Mouse (Mus musculus) spleen, postnatal 10 days (tissue): Measurements from ENCODE around the gene Trnt1.

ENCODE experiments used
- DNase-seq, 2 experiments: peaks; one replicate each; pipeline ENCODE4 v3.0.0; 2021 to 2022; ENCODE audit warnings: low spot score in 2 of 2

The Trnt1 gene

DNA sequence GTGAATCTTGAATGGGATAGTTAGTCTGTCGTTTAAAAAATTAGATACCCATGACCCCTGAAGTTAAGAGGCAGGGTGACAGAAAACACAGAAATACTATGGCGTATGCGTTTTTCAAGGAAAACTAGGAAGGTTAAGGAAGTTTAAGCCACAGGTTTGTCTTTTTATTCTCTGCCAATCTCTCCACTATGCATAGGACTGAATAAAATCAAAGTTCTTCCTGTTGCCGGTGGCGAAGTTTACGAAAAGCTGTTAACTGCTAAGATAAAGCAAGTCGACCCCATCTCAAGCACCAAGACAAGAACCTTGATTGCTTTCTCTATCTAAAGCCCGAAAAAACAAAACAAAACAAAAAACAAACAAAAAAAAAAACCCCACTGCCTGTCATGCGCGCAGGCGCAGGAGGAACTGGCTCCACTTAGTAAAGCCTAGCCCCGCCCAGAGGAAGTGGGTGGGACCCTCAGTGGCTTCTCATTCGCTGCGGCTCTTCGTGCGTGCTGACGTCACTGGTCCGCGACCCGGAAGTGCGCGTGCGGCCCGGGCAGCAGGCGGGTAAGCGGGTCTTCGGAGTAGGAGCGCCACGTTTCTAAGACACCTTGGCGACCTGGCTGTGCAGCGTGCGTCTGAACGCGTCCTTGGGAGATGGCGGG is at the start of gene Trnt1:
Trnt1 (plus strand) TSS at position 481 of the 650 bp plus-strand sequence.
- peak; percentile 93 to 99 for DNase-seq

DNA sequence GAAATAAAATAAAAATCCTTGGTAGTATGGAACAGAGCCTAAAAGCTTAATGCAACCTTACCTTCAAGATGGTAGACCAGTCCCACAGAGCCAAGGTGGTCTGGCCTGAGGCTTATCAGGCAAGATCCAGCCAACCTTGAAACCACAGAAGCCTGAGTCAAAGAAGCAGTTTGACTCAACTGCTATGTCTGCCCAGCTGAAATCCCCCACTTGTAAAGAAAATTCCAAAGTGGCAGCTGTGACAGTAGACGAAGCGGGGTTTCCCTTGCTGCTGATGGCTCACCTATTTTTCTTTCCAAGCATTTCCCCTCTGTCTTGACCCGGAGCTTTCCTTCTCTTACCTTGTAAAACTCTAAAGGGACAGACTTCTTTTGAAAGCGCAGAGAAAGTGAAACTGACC is 43.3 kb upstream of the Trnt1 start:
- no peak for DNase-seq

DNA sequence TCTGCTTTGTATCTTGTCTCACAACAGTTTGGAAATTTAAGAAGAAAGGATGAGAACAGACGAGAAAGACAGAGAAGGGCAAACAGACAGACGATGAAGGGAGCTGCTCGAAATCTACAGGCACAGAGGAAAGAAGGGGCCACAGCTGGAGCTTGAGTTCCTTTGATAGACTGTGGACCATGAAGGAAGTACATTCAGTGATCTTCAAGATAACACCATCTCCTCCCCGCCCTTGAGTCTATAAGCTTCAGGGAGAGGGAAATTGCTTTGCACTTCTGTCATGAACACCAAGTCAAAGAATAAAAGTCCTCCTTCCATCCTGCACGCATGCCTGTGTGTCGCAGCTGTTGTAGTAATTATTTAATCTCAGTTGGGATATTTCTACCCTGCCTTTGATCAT is 42.8 kb upstream of the Trnt1 start:
- DNase-seq, result no peak

DNA sequence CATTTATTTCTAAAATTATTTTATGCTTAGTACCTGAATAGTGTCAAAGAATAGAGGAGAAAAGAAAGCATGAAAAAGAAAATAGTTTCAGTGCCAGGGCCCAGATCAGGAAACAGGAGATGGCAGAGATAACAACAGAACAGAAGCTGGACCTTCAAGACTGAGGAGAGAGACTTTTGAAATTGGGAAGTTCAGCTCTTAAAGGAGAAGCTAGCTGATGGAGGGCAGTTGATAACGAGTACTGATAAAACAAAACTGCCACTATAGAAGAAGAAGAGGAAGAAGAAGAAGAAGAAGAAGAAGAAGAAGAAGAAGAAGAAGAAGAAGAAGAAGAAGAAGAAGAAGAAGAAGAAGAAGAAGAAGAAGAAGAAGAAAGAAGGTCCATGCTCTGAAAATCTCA is 41.2 kb upstream of the Trnt1 start:
- no peak for DNase-seq

DNA sequence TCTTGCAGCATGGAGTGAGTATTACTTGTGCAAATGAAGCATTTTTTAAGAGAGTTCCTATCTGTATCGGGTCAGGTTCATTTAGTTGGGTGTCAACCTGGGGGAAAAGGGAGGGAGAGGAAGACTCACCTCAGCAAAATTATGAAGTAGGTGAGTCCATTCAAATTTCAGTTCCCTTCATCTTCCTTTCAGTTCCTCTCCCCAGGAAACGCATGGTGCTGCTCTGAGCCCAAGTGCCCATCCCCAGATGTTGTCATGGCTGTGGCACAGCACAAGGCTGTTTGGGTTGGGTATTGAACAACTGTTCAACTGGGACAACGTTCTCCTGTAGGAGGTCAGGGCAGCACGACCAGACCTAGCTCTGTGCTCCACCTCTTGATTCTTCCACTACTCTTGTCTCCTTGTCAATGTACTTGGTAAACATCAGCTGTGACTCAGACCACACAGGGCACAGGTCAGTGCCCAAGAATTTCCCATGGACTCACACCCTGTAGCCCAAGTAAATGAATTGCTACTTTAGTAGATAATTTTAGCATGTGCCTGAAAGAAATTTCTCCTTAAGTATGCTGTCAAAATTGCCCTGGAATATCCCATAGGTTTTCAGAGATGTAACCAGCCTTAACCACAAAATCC is 39.1 kb upstream of the Trnt1 start:
- DNase-seq, result peak in 1 of 2 experiments; percentile 13

DNA sequence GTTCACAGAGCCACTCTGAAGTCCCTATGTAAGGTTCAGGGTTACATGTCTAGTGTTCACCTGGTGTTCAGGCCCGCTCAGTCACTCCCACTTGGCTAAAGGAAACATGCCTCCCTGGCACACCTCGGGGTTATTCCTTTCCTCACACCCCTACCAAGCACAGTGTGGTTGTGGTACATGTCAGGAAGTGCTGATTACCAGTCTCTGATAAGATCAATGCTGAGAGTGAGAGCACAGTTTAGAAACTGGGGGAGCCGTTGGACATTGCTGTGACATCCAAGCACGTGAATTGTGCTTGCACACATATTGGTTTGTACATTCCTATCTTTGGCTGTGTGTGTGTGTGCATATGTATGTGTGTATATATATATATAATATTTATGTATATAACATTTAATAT is 36.4 kb upstream of the Trnt1 start:
- DNase-seq, result no peak

DNA sequence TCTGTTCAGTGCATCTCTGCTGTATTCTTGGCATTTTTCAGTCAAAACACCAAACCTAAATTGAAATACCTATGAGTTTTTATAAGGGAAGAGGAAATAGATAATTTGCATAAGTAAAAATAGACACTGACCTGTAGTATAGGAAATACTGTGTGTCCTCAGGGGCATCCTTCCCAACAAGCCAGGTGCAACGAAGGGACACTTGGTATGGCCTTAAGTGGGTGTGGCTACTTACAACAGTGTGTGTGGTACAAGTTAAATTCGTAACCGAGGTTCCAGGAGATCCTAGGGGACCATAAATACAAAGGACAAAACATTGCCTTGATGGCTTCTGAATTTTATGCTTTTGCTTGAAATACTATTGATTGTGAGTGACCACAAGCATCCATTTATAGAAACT is 30.7 kb upstream of the Trnt1 start:
- no peak for DNase-seq

DNA sequence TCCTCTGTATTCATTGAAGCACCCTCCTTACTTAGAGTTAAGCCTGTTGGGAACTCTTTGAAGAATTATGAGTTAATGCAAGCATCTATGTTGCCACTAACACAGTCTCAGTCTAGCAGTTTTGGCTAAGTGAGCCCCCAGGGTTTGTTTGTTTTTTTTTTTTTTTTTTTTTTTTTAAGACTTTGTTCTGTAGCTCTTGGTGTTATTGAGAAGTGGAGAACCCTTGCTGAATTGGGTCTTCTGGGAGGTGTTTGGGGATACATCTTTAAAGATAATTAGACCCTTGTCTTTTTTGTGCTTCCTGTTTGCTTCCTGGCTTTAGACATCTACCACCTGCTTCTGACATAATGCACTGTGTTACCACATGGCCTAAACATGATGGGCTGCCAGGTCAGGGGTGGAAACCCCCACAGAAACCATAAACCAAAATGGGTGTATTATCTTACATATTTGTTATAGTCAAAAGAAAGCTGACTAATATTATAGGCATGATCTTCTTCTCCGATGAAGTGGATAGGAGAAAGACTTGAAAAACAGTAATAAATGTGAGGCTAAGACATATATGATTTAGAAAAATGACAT is 28.6 kb upstream of the Trnt1 start:
- no peak for DNase-seq

DNA sequence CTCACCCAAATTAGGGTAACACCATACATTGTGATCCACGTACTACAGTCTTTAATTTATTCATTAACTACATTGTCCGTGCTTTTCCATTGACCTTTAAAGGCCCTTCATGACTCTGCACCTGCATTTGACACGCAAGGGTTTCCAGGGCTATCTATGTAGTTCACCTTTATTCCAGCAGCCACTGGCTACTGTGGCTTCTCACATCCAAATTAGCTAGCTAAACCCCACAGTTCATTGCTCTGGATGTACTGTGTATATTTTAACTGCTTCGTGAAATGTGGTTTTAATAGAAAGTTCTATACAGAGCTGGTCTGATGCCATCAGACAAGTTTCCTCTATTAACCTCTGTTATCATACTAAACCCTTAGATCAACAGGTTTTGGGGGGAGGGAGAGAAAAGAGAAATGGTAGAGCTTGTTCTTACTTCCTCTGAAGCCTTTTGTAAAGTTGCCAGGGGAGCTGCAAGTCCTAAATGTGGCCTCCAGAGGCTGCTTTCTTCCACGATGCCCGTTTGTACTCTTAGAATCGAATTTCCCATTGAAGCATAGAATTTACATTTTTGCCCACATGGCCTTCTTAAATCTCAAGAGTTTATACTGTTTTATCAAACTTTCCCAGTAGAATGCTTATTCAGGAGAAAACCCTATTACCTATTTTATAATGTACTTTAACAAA is 25.2 kb upstream of the Trnt1 start:
- no peak for DNase-seq

DNA sequence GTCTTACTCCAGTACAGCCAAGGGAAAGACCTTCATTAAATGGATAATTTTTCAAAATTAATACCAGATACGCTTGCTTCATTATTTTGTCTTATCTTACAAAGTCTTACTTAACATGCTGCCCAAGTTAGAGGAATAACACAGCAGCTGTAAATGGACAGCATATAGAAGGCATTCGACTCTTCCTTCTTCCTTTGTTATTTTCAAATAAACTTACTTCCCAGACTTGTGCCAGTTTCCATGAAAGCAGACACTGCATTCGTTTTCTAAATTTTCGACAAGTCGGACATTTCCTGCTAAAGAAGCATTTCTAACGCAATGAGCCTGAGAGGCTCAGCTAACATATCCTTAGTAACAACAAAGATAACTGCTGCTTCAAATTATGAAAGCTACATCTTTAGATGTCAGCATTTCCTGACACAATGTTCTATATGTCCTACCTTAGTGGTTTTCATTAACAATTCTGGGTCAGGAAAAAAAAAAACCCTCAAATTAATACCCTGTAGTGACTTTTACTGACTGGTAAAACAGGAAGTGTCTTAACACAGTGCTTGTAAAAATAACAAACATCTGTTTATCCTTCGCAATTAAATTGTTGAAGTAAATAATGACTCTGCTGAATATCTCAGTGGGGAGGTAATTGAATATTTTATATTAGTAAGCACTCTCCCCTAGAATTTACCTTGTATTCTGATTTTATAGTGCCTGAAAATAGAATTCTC is 23.1 kb upstream of the Trnt1 start:
- no peak for DNase-seq

DNA sequence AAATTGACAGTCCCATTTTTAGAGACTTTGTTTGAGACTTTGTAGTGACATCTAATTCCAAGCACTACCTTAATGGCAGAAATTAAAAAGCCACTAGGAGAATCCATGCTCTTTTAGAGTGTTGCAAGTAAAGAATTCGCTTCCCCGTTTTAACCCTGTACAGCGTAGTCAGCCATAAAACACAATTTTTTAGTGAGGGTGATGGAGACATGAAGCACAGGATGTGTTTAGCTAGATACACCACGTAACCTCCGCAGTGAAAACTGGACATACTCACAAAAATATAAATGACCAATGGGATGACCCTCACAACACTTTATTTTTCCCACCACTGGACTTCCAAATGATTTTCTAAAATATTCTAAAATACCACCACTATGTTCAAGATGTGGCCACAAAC is 21.7 kb upstream of the Trnt1 start:
- no peak for DNase-seq

DNA sequence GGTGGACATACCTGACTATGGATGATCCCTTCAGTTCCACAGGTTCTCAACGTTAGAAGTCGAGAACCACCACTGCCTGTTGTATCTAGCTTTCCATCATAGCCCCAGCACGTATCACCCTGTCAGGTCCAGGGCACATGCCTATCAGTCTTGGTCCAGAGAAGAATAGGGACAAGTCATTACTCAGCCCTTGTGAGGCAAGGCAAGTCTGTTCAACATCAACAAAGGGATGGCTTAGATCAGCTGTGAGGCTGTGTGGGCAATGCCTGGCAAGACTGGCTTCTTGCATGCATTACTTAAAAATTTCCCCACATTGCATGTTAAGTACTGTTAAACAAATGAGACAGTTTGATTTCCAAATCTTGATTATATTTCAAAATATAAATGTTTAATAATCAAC is 21.1 kb upstream of the Trnt1 start:
- DNase-seq, result no peak

DNA sequence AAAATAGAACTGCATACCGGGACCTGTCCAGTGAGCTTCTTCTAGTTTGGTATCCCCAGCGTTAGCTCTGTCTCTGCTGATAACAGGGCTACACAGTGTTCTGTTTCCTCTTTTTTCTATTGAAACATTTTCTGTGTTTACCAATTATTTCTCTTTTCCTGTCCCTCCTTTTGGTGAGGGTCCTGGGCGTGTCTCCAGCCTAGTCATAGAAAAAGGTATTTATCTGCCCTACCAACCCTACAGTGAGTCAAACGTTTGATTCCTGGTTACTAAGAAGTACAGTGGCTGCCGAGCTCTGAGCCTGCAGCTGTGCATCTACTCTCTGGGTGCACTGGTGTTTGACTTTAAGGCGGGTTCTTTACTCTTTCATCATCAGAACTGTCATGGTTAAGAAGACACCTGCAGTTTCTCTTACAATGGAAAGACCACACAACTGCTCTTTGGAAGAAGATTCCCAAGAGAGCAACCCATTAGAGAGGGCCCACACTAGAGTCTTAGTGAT is 20.0 kb upstream of the Trnt1 start, which contains the start of gene Il5ra:
Il5ra (minus strand) TSS at position 151 of the 502 bp plus-strand sequence.
- peak in 1 of 2 experiments; percentile 33 for DNase-seq

DNA sequence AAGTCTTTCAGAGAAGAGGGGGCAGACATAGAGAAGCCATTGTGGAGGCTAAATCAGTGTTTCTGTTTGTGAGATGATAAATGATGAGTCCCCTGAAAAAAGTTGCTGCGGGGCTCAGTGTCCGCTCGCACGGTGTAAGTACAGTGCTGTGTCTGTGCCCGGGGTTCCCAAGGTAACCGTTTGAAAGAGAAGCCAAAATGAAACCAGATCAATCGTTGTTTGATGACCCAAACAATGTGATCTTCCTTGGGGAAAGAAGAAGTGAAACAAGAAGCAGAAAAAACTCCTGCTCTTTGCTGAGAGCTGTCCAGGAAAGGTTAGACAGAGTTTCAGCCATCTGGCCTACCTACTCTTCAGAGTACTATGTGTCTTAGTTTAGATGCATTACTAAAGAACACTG is 18.6 kb upstream of the Trnt1 start:
- peak in 1 of 2 experiments; percentile 17 for DNase-seq

DNA sequence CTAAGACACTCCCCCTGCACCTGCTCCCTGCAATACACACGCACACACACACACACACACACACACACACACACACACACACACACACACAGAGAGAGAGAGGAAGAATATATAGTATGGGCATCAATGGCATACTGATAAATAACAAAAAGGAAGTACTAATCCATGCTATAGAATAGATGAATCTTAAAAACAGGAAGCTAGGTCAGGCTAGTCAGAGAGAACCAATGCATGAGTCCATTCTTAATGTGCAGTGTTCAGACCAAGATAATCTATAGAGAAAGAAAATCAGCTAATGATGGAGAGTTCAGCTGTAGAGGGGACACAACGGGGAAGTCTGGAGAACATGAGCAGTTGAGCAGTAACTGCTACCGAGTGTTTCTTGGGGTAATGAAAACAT is 10.6 kb upstream of the Trnt1 start:
- no peak for DNase-seq

DNA sequence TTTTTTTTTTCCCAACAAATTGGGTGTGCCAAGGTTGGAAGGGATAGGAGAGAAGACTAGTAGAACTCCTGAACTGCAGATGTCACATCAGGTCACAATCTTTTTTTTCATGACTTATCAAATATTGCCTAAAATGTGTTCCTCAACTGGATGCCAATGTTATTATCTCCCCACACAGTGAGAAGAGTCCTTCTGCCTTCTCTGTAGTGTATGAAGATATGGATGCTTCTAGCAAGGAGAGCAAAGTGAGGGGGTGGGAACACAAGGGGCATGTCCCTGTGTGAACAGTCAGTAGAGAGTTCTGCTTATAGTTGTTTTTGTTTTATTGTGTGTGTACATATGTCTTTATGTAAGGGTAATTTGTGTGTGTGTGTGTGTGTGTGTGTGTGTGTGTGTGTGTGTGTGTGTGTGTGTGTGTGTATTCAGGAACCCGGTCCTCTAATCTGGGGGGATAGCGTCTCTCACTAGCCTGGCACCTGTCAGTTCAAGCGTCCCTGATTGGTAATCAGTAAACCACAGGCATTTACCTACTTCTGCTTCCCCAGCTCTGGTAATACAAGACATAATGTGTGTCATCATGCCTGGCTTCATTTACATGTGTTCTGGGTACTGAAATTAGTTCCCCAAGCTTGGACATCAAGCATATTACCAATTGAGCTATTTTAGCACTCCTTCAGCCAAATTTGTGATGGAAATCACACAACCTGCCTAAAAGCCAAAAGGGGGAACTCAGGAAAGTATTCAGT is 8.3 kb upstream of the Trnt1 start:
- DNase-seq, result no peak

DNA sequence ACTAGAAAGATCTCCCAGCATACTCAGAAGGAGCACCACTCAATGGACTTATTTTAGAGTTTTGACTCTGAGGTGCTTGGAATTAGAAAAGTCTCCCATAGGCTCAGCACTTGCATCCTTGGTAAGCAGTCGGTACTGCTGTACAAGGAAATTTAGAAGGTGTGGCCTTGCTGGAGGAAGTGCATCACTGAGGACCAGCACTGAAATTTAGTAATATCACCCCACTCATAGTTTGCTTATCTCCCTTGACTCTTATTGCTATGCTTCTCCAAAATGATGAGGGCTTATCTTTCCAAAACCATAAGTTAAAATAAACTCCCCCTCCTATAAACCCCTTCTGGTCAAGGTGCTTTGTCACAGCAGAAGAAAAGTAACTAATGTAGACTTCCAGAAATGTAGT is 7.4 kb upstream of the Trnt1 start:
- no peak for DNase-seq

DNA sequence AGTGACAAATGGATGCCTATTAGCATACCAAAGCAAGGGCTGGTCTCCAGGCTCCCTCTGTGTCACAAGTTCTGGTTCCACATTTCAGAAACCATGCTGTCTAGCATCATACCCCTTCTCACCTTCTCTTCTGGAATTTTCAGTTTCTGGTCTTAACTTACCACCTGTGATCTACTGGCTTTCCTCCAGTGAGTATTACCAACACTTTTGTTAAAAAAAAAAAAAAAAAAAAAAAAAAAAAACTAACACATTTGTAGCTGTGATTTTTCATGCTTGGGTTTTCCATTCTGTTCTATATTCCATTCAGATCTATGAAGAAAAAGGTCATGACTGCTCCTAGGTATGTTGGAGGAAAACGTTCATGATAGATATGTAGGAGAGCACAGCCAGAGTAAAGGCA is 3.0 kb upstream of the Trnt1 start:
- DNase-seq, result no peak

DNA sequence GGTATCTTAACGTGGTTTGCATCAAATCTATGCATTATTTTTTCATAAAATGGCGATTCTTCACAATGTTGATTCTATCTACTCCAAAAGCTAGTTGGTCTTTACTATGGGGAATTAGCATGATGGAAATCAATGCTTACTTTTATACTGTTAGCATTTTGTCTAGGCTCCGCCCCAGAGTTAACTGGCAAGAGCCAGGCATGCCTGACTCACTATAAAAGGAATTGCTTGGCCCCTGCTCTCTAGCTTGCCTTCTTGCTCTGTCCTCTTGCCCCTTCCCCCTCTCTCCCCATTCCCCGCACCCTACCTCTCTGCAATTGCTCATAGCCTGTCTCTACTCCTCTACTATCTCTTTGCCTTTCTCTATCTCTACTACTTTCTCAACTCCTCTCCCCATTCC is 2.1 kb upstream of the Trnt1 start:
- DNase-seq, result no peak

DNA sequence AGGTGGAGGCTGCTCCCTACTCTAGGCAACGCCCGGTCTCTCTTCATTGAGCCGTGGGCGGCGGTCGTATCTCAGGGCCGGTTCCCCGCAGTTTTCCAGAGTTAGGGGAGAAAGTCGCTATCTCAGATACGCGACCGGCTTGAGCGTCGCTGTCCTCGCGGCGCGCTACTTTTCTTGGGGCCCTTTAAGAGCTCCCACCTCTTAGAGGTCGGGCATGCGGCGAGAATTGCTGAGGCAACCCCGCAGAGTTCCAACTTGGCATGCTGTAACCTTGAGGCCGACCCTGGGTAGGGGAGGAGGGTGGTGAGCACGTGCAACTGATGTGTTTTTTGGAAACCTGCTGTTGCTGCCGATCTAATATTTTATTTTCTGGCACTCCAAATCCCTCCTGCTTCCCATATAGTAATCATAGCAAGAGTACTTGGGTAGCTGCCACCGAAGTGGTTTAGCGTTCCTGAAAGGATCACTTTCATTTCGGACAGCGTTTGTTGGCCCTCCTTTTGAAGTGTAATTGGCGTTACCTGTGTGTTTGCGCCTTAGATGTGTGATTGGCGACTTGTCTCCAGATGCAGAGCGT is 458 bp downstream of the Trnt1 start:
- no peak for DNase-seq

DNA sequence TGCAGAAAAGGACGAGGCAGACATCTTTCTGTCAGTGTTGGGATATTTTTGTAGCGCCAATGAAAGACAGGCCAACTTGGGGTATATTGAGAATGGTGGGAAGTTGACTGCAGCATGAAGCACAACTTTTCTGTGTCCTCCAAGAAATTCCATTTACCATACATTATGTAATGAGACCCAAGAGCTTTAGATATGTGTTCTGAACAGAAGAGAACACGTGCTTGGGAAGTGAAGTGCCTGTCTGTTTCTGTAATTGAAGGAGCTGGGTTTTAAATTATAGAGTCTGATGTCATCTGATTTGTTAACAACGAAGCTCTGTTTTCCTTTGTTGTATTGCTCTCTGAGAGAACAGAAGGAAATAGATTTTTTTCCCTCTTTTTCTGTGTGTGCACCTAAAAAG is 1.1 kb downstream of the Trnt1 start:
- DNase-seq, result no peak
